Mouse (Mus musculus): Measurements from ENCODE around the gene 4933411K16Rik. TPM values are rescaled to one million over a fixed set of nuclear protein-coding genes. Genes with fewer than 3 reads are reported as not detected.

The 4933411K16Rik gene
- polyA plus RNA-seq, 1 experiment from 2014 or later, result 0.60 TPM

DNA sequence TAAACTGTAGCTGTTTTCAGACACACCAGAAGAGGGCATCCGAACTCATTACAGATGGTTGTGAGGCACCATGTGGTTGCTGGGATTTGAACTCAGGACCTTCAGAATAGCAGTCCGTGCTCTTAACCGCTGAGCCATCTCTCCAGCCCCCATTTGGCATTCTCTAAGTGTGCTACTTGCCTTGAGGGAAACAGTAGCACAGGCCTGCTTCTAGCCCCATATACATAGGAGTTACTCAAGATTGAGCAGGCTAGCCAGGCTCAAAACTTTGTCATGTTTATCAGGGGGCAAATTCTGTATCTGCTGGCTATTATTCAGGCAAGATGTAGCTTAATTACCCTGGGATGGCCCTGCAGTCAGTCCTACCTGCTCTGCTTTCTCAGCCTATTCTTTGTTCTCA lies 697 bp upstream of the 4933411K16Rik start:
- no peak overlapping the region for H3K27ac ChIP-seq (ENCODE audit: low read length)
- WGBS, result 83% methylated on average over 3 of the region's 3 CpGs
- no peak for ATAC-seq (ENCODE audit: low FRiP score, low TSS enrichment)
- no peaks in the 10 kb centered on the region for H3K27me3 ChIP-seq (ENCODE audit: insufficient read depth, low read length)
- no peak overlapping the region for H3K4me2 ChIP-seq (replicated peaks; ENCODE audit: low read depth, low read length)
- no peak overlapping the region for H3K4me3 ChIP-seq (ENCODE audit: low read length)
- H3K9ac ChIP-seq (replicated peaks; ENCODE audit: low read length), result no peak overlapping the region
- H3K4me1 ChIP-seq (ENCODE audit: insufficient read depth, low read length), result peaks cover 8% of the 10 kb centered on the region; the same call in 1 of the 2 replicates
- H3K9me3 ChIP-seq (ENCODE audit: low read length), result no peaks in the 10 kb centered on the region
- no peaks in the 10 kb centered on the region; the same call in 1 of the 2 replicates for H3K36me3 ChIP-seq (ENCODE audit: insufficient read depth, low read length)

GRCm38 (mm10) chr19:42054255-42054654 lies 2.2 kb downstream of the 4933411K16Rik start:
- peak; percentile 85 for ATAC-seq (ENCODE audit: low FRiP score, low TSS enrichment)
- H3K27me3 ChIP-seq (ENCODE audit: insufficient read depth, low read length), result no peaks in the 10 kb centered on the region
- no peak overlapping the region for H3K9ac ChIP-seq (replicated peaks; ENCODE audit: low read length)
- no peak overlapping the region for H3K4me3 ChIP-seq (ENCODE audit: low read length)
- H3K27ac ChIP-seq (ENCODE audit: low read length), result peak overlapping the region; percentile 48; the same call in 1 of the 2 replicates
- H3K4me1 ChIP-seq (ENCODE audit: insufficient read depth, low read length), result peaks cover 8% of the 10 kb centered on the region; the same call in 1 of the 2 replicates
- 54% methylated on average over 6 of the region's 6 CpGs for WGBS
- H3K4me2 ChIP-seq (replicated peaks; ENCODE audit: low read depth, low read length), result no peak overlapping the region
- no peaks in the 10 kb centered on the region for H3K9me3 ChIP-seq (ENCODE audit: low read length)
- no peaks in the 10 kb centered on the region; the same call in 1 of the 2 replicates for H3K36me3 ChIP-seq (ENCODE audit: insufficient read depth, low read length)

- WGBS, result 63% methylated on average over 2 of the region's 2 CpGs
- no peak overlapping the region for H3K4me3 ChIP-seq (ENCODE audit: low read length)
- H3K36me3 ChIP-seq (ENCODE audit: insufficient read depth, low read length), result no peaks in the 10 kb centered on the region; the same call in 1 of the 2 replicates
- no peak overlapping the region for H3K9ac ChIP-seq (replicated peaks; ENCODE audit: low read length)
- H3K4me1 ChIP-seq (ENCODE audit: insufficient read depth, low read length), result peaks cover 8% of the 10 kb centered on the region; the same call in 1 of the 2 replicates
- no peaks in the 10 kb centered on the region for H3K9me3 ChIP-seq (ENCODE audit: low read length)
- H3K4me2 ChIP-seq (replicated peaks; ENCODE audit: low read depth, low read length), result no peak overlapping the region
- ATAC-seq (ENCODE audit: low FRiP score, low TSS enrichment), result no peak
- H3K27ac ChIP-seq (ENCODE audit: low read length), result no peak overlapping the region
- no peaks in the 10 kb centered on the region for H3K27me3 ChIP-seq (ENCODE audit: insufficient read depth, low read length)
Measured at GRCm38 (mm10) chr19:42055881-42056280, 3.8 kb downstream of the 4933411K16Rik start.

DNA sequence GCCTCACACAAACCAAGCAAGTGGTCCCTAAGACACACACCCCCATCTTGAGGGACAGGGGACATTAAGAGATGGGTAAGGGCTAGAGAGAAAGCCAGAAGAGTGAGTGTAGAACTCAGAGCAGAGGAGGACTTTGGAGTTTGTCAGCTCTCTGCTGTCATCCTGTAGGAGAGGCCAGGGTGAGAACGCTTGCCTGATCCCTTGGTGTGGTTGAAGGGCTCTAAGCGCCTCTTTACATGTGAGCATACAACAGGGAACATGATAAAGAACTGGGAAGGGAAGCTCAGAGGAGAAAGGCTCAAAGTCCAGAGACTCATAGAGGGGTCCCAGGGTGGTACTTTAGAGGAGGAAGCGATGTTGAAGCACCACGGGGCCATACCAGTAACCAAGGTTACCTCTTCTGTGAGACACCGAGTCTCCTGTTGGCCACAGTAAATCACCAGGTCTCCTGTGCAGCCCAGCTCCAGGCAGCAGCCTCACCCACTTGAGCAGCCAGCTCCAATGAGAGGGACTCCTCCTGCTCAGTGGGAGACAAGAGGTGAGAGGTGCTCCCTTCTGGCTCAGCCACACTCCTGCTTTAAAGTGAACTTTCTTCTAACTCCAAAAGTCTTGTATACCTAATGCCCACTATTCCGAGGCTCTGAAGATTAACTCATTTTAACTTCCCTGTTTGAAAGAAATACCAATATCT lies 4.8 kb downstream of the 4933411K16Rik start:
- ATAC-seq (ENCODE audit: low FRiP score, low TSS enrichment), result no peak
- Histone ChIP-seq H3K9ac (replicated peaks; ENCODE audit: low read length) (no peak overlapping the region), H3K36me3 (ENCODE audit: insufficient read depth, low read length) (no peaks in the 10 kb centered on the region; the same call in 1 of the 2 replicates), H3K9me3 (ENCODE audit: low read length) (no peaks in the 10 kb centered on the region), H3K4me2 (replicated peaks; ENCODE audit: low read depth, low read length) (no peak overlapping the region), H3K4me3 (ENCODE audit: low read length) (no peak overlapping the region), H3K4me1 (ENCODE audit: insufficient read depth, low read length) (peaks cover 8% of the 10 kb centered on the region; the same call in 1 of the 2 replicates), H3K27ac (ENCODE audit: low read length) (0 out of 2 replicates have a peak overlapping the region, but pooled peaks have one; percentile 20), H3K27me3 (ENCODE audit: insufficient read depth, low read length) (no peaks in the 10 kb centered on the region)
- WGBS, result 62% methylated on average over 6 of the region's 6 CpGs

DNA sequence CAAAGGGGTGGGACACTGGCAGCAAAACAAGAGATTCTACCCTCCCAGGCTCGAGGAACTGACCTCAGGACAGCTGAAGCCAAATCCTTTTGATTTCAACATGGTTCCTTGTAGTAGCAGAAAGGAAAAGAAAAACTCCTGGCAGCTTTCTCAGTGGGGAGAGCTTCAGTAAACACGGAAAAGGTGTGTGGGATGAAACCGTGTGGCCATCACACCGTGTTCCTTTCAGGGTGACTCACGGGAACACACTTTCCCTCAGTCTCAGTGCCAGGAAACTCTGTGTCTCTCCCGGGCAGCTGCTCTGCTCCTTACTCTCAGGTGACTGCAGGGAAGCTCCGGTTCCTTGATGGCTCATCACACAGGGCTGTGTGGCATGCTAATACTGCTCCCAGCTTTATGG lies 6.4 kb downstream of the 4933411K16Rik start:
- Histone ChIP-seq H3K36me3 (ENCODE audit: insufficient read depth, low read length) (no peaks in the 10 kb centered on the region), H3K27me3 (ENCODE audit: insufficient read depth, low read length) (no peaks in the 10 kb centered on the region), H3K4me2 (replicated peaks; ENCODE audit: low read depth, low read length) (no peak overlapping the region), H3K4me3 (ENCODE audit: low read length) (no peak overlapping the region), H3K27ac (ENCODE audit: low read length) (no peak overlapping the region), H3K9me3 (ENCODE audit: low read length) (no peaks in the 10 kb centered on the region), H3K4me1 (ENCODE audit: insufficient read depth, low read length) (peaks cover 8% of the 10 kb centered on the region; the same call in 1 of the 2 replicates), H3K9ac (replicated peaks; ENCODE audit: low read length) (no peak overlapping the region)
- WGBS, result 45% methylated on average over 7 of the region's 7 CpGs
- ATAC-seq (ENCODE audit: low FRiP score, low TSS enrichment), result no peak

- ATAC-seq (ENCODE audit: low FRiP score, low TSS enrichment), result peak; percentile 90
- H3K27ac ChIP-seq (ENCODE audit: low read length), result no peak overlapping the region
- H3K27me3 ChIP-seq (ENCODE audit: insufficient read depth, low read length), result no peaks in the 10 kb centered on the region
- 79% methylated on average over 7 of the region's 7 CpGs for WGBS
- H3K9ac ChIP-seq (replicated peaks; ENCODE audit: low read length), result no peak overlapping the region
- H3K9me3 ChIP-seq (ENCODE audit: low read length), result no peaks in the 10 kb centered on the region
- no peaks in the 10 kb centered on the region for H3K4me1 ChIP-seq (ENCODE audit: insufficient read depth, low read length)
- no peak overlapping the region for H3K4me3 ChIP-seq (ENCODE audit: low read length)
- H3K4me2 ChIP-seq (replicated peaks; ENCODE audit: low read depth, low read length), result no peak overlapping the region
- H3K36me3 ChIP-seq (ENCODE audit: insufficient read depth, low read length), result no peaks in the 10 kb centered on the region
Measured at GRCm38 (mm10) chr19:42061443-42061842, 9.4 kb downstream of the 4933411K16Rik start.

DNA sequence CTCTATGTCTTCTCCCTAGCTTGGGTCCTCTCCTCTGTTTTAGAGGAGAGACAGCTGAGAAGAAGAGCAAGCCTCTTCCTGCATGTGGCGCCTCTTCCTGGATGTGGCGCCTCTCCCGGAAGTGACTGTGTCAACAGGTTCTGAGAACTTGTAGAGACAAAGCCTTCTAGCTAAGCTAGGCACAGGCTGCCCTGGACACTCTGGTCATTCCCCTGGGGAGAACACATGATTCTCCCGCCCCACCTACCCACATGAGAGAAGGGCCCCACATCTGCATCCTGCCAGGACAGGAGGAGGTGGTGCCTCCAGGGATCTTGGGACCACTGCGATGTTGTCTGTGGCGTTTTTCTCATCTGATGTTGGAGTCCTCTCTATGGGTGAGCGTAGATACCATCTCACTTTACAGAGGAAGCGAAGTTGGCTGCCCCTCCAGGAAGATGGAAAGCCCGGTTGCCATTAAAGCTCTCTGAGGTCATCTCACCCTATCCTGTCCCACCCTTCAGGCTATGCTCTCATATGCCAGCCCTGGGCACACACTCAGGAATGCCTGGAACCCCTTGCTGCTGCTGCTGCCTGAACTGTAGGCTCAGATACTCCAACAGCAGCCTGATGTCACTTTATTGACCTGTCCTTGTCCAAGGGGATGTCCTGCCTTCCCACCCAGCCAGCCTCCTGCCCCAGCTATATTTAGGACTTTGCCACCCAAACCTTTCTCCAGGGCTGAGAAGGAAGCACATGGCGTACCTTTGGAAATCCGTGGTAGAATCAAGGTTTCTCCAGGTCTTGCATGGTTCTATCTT lies 16.6 kb downstream of the 4933411K16Rik start:
- H3K9ac ChIP-seq (replicated peaks; ENCODE audit: low read length), result no peak overlapping the region
- H3K9me3 ChIP-seq (ENCODE audit: low read length), result no peaks in the 10 kb centered on the region
- H3K27me3 ChIP-seq (ENCODE audit: insufficient read depth, low read length), result no peaks in the 10 kb centered on the region
- H3K4me1 ChIP-seq (ENCODE audit: insufficient read depth, low read length), result no peaks in the 10 kb centered on the region
- ATAC-seq (ENCODE audit: low FRiP score, low TSS enrichment), result no peak
- H3K36me3 ChIP-seq (ENCODE audit: insufficient read depth, low read length), result no peaks in the 10 kb centered on the region
- 75% methylated on average over 11 of the region's 11 CpGs for WGBS
- no peak overlapping the region for H3K4me3 ChIP-seq (ENCODE audit: low read length)
- peak overlapping the region; percentile 24; the same call in 1 of the 2 replicates for H3K4me2 ChIP-seq (replicated peaks; ENCODE audit: low read depth, low read length)
- H3K27ac ChIP-seq (ENCODE audit: low read length), result no peak overlapping the region

GRCm38 (mm10) chr19:42069241-42069525 lies 17.1 kb downstream of the 4933411K16Rik start:
- WGBS, result 49% methylated on average over 6 of the region's 6 CpGs
- Histone ChIP-seq H3K9ac (replicated peaks; ENCODE audit: low read length) (no peak overlapping the region), H3K4me1 (ENCODE audit: insufficient read depth, low read length) (no peaks in the 10 kb centered on the region), H3K27me3 (ENCODE audit: insufficient read depth, low read length) (no peaks in the 10 kb centered on the region), H3K27ac (ENCODE audit: low read length) (no peak overlapping the region), H3K4me3 (ENCODE audit: low read length) (no peak overlapping the region), H3K36me3 (ENCODE audit: insufficient read depth, low read length) (no peaks in the 10 kb centered on the region), H3K9me3 (ENCODE audit: low read length) (no peaks in the 10 kb centered on the region), H3K4me2 (replicated peaks; ENCODE audit: low read depth, low read length) (peak overlapping the region; percentile 24; the same call in 1 of the 2 replicates)
- ATAC-seq (ENCODE audit: low FRiP score, low TSS enrichment), result no peak

DNA sequence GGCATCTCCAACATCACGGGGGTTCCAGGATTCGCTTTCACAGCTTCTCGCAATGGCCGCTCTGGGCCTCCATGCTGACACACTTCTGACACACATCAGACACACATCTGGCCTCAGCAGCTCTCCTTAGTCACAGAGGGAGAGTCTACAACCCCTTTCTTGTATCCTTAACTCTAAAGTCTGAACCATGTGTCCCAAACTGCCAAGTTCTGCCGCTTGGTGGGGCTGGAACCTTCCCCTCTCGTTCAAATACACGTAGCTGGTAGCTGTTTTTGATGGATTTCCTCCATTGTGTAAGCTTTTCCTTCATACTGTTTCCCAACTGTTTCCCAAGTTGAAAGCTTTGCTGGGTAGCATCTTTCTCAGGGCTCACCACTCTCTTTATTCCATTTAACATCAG lies 19.2 kb downstream of the 4933411K16Rik start:
- H3K4me2 ChIP-seq (replicated peaks; ENCODE audit: low read depth, low read length), result no peak overlapping the region
- H3K9me3 ChIP-seq (ENCODE audit: low read length), result no peaks in the 10 kb centered on the region
- H3K27me3 ChIP-seq (ENCODE audit: insufficient read depth, low read length), result no peaks in the 10 kb centered on the region
- H3K4me3 ChIP-seq (ENCODE audit: low read length), result no peak overlapping the region
- WGBS, result 75% methylated on average over 7 of the region's 7 CpGs
- no peak for ATAC-seq (ENCODE audit: low FRiP score, low TSS enrichment)
- H3K36me3 ChIP-seq (ENCODE audit: insufficient read depth, low read length), result peaks cover 6% of the 10 kb centered on the region; the same call in 1 of the 2 replicates
- no peaks in the 10 kb centered on the region for H3K4me1 ChIP-seq (ENCODE audit: insufficient read depth, low read length)
- no peak overlapping the region for H3K27ac ChIP-seq (ENCODE audit: low read length)
- no peak overlapping the region for H3K9ac ChIP-seq (replicated peaks; ENCODE audit: low read length)

Measured in kidney, embryonic 16.5 days (tissue).